Mouse (Mus musculus) embryonic facial prominence, embryonic 10.5 days (tissue): ENCODE measurements around the gene Ntn5. TPM values are rescaled to one million over a fixed set of nuclear protein-coding genes. Genes with fewer than 3 reads are reported as not detected.

Experiments
- DNase-seq: peaks from one replicate; pipeline ENCODE4 v3.0.0-alpha.2; 2017; ENCODE audit warnings: low spot score
- H3K27ac ChIP-seq: fragments of 300-500 bp; sonication (generic); replicated peaks from 2 replicates; pipeline ENCODE4 v1.5.1; 2016; ENCODE audit warnings: mild to moderate bottlenecking
- H3K27me3 ChIP-seq: fragments of 300-500 bp; sonication (generic); replicated peaks from 2 replicates; pipeline ENCODE4 v1.6.1; 2016; ENCODE audit warnings: low read depth, mild to moderate bottlenecking; ENCODE audit not compliant: poor library complexity, severe bottlenecking
- H3K36me3 ChIP-seq: fragments of 300-500 bp; sonication (generic); replicated peaks from 2 replicates; pipeline ENCODE4 v1.6.1; 2016; ENCODE audit warnings: mild to moderate bottlenecking, moderate library complexity
- H3K4me1 ChIP-seq: fragments of 300-500 bp; sonication (generic); 2 replicates; pipeline ENCODE4 v1.6.1; 2016
- H3K4me3 ChIP-seq: fragments of 300-500 bp; sonication (generic); 2 replicates; pipeline ENCODE4 v1.5.1; 2016; ENCODE audit warnings: mild to moderate bottlenecking, moderate library complexity
- H3K9me3 ChIP-seq: fragments of 300-500 bp; sonication (generic); 2 replicates; pipeline ENCODE4 v1.6.1; 2016; ENCODE audit warnings: mild to moderate bottlenecking
- WGBS: fragments of 180-500 bp; shearing (Covaris S2); methylation state at CpG from one replicate; pipeline ENCODE4 v1.1.7; 2016; 5-methylcytosine and 5-hydroxymethylcytosine counted together
- polyA plus RNA-seq: library from polyadenylated mRNA; unstranded; fragments of >200 nt; fragmentation: Nextera tagmentation; extraction: Ambion mirVana; gene quantifications from 2 replicates; pipeline ENCODE4 v1.2.1, GENCODE M21; 2016

The Ntn5 gene
- polyA plus RNA-seq, 1 experiment from 2014 or later = 0.42 TPM

- Histone ChIP-seq H3K27me3 (peaks cover 14% of the 10 kb centered on the region; the same call in 1 of the 2 replicates), H3K4me1 (peaks cover 64% of the 10 kb centered on the region), H3K4me3 (no peak overlapping the region), H3K9me3 (no peaks in the 10 kb centered on the region), H3K27ac (0 out of 2 replicates have a peak overlapping the region, but pooled peaks have one; percentile 26), H3K36me3 (no peaks in the 10 kb centered on the region)
- 75% methylated on average over 11 of the region's 11 CpGs for WGBS
- DNase-seq = no peak
Observed at GRCm38 (mm10) chr7:45689800-45690199, 6.0 kb downstream of the Ntn5 start.

GRCm38 (mm10) chr7:45692364-45692763 lies 8.5 kb downstream of the Ntn5 start:
- H3K4me1 ChIP-seq = peaks cover 49% of the 10 kb centered on the region
- 87% methylated on average over 2 of the region's 2 CpGs for WGBS
- 0 out of 2 replicates have a peak overlapping the region, but pooled peaks have one; percentile 44 for H3K27ac ChIP-seq
- H3K27me3 ChIP-seq = 0 out of 2 replicates have a peak, but pooled peaks cover 6% of the 10 kb centered on the region
- no peaks in the 10 kb centered on the region for H3K36me3 ChIP-seq
- no peak overlapping the region for H3K4me3 ChIP-seq
- no peak for DNase-seq
- H3K9me3 ChIP-seq = no peaks in the 10 kb centered on the region

DNA sequence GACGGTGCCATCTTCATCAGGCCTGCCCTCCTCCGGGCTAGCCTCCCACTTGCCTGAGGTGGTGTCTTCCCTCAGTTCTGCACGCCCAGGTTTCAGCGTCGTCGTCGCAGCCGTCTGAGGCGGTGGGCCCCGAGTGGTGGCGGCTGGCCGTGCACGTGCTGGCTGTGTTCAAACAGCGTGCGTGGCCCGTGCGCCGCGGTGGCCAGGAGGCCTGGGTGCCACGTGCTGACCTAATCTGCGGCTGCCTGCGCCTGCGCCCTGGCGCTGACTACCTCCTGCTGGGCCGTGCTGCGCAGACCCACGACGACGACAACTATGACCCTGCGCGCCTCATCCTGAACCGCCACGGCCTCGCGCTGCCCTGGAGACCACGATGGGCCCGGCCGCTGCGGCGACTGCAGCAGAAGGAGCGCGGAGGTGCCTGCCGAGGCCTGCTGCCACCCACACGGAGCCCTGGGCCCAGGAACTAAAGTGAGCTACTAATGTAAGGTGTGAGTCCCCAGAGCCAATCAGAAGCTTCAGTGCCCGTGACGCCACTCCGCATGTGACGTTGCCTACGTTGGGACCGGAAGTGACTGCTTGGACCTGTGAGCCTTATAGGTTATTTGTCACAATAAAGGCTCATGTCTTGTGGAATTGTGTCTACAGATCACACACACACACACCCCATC lies 10.2 kb downstream of the Ntn5 start, which contains the start of gene Sec1:
Gene Sec1 (minus strand): TSS at position 482 of the 671 bp plus-strand sequence.
- H3K27ac ChIP-seq = peak within 1 kb of the TSS; percentile 54
- H3K9me3 ChIP-seq = no peaks in the 10 kb centered on the region
- H3K27me3 ChIP-seq = peaks cover 19% of the 10 kb centered on the region
- WGBS = 88% methylated on average over 50 of the region's 50 CpGs
- DNase-seq = no peak
- H3K36me3 ChIP-seq = no peaks in the 10 kb centered on the region
- H3K4me1 ChIP-seq = peaks cover 45% of the 10 kb centered on the region
- H3K4me3 ChIP-seq = no peak within 1 kb of the TSS

DNA sequence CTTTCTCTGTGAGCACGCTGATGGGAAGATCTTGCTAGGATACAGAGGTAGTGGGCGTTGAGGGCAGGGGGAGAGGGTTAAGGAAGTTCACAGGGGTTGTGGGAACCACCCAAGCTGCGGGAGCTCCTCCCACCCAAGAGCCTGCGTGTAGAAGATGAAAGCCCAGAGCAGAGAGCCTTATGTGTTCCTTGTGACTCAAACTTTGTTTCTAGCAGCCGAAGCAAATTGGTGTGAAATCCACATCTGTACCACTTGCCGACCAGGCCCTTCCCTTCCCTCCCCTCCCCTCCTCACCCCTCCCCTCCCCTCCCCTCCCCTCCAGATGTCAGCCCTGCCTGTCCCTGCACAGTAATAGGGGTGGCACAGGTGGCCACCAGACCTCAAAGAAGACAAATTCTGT lies 11.3 kb downstream of the Ntn5 start:
- peak overlapping the region; percentile 54; the same call in 1 of the 2 replicates for H3K27ac ChIP-seq
- peak; percentile 68 for DNase-seq
- no peaks in the 10 kb centered on the region for H3K36me3 ChIP-seq

DNA sequence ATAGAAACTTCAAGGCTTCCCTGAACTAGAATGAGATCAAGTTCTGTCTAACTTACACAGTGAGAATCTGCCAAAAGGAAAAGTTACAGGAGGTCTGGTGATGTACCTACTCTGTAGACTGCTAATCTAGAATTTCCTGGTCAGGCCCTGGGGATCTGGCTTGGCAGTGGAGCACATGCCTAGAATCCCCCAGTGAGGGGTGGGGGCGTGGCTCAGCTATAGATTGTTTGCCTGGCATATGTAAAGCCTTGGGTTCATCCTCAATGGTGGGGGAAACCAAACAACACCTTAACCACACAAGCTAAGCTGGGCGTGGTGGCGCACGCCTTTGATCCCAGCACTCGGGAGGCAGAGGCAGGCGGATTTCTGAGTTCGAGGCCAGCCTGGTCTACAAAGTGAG lies 14.1 kb downstream of the Ntn5 start:
- no peak for DNase-seq
- no peaks in the 10 kb centered on the region for H3K36me3 ChIP-seq
- no peaks in the 10 kb centered on the region for H3K9me3 ChIP-seq
- no peak overlapping the region for H3K4me3 ChIP-seq
- WGBS = 80% methylated on average over 7 of the region's 7 CpGs
- H3K4me1 ChIP-seq = peaks cover 52% of the 10 kb centered on the region
- no peak overlapping the region for H3K27ac ChIP-seq
- peaks cover 46% of the 10 kb centered on the region for H3K27me3 ChIP-seq

More for the DNA sequence above, 11.3 kb downstream of the Ntn5 start:
- Histone ChIP-seq H3K4me3 (no peak overlapping the region), H3K27me3 (peaks cover 29% of the 10 kb centered on the region), H3K9me3 (no peaks in the 10 kb centered on the region), H3K4me1 (peaks cover 45% of the 10 kb centered on the region)
- WGBS = 18% methylated on average over 6 of the region's 6 CpGs

- Histone ChIP-seq H3K36me3 (no peaks in the 10 kb centered on the region), H3K4me1 (peaks cover 56% of the 10 kb centered on the region), H3K9me3 (no peaks in the 10 kb centered on the region), H3K27ac (peak within 1 kb of the TSS; percentile 48), H3K27me3 (peaks cover 46% of the 10 kb centered on the region), H3K4me3 (peak within 1 kb of the TSS; percentile 59)
- 2% methylated on average over 36 of the region's 36 CpGs for WGBS
- peak; percentile 45 for DNase-seq
Observed at GRCm38 (mm10) chr7:45699523-45700141, 15.8 kb downstream of the Ntn5 start, which contains the start of gene Car11. Car11 (plus strand) TSS chr7:45699843.

DNA sequence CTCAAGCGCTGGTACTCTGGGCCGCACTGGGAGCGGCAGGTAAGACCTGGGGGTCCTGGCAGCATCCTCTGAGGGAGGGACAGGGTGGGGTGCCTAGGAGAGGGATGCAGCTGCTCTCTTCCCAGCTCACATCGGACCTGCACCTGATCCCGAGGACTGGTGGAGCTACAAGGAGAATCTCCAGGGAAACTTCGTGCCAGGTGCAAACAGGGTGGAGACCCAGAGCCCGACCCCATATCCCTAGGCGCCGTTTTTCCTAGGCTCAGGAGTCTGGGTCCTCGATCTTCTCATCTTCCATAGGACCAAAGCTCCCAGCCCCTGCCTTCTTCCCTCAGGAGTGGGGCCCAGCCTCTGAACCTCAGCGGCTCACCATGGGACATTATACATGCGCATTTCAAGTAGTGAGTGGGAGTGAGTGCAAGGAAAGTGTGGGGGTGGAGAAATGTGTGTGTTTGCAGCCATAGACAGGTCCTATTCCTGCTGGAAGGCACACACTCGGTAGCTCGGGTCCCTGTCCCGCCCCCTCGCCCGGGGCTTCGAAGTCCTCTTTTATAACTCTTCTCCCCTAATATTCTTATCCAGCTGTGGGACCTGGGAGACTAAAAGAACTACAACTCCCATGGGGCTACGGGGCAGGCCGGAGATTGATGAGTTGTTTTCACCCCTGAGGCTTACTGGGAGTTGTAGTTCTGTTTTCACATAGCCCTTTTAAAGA lies 16.6 kb downstream of the Ntn5 start:
- H3K36me3 ChIP-seq = no peaks in the 10 kb centered on the region
- H3K4me3 ChIP-seq = peak overlapping the region; percentile 59
- no peaks in the 10 kb centered on the region for H3K9me3 ChIP-seq
- 1% methylated on average over 20 of the region's 20 CpGs for WGBS
- peak overlapping the region; percentile 48 for H3K27ac ChIP-seq
- DNase-seq = peak; percentile 76
- peaks cover 46% of the 10 kb centered on the region for H3K27me3 ChIP-seq
- H3K4me1 ChIP-seq = peaks cover 52% of the 10 kb centered on the region

- peaks cover 55% of the 10 kb centered on the region for H3K4me1 ChIP-seq
- H3K36me3 ChIP-seq = no peaks in the 10 kb centered on the region
- no peak for DNase-seq
- 32% methylated on average over 11 of the region's 11 CpGs for WGBS
- no peaks in the 10 kb centered on the region for H3K9me3 ChIP-seq
- H3K27me3 ChIP-seq = peaks cover 46% of the 10 kb centered on the region
- H3K27ac ChIP-seq = peak overlapping the region; percentile 32; the same call in 1 of the 2 replicates
- peak overlapping the region; percentile 59 for H3K4me3 ChIP-seq
Observed at GRCm38 (mm10) chr7:45701072-45701471, 17.2 kb downstream of the Ntn5 start.

DNA sequence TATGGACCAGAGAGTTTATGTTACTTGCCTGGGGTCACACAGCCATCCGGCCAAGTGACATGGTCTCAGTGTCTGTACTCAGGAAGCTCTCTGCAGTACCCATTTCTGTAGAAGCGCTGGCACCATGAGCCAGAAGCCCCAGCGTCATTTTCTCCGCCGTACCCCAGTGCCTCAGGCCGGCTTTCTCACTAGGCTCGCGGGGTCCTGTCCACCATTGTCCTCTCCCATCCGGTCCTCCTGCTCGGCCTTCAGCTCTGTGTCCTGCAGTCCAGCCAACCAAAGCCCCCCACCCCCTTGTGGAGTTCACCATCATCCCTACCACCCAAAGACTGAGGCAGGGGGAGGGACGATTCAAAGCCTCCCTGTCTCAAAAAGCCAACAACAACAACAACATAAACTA lies 17.8 kb downstream of the Ntn5 start:
- H3K27ac ChIP-seq = no peak overlapping the region
- no peak for DNase-seq
- peaks cover 60% of the 10 kb centered on the region for H3K4me1 ChIP-seq
- peaks cover 46% of the 10 kb centered on the region for H3K27me3 ChIP-seq
- 86% methylated on average over 11 of the region's 11 CpGs for WGBS
- peak overlapping the region; percentile 59; the same call in 1 of the 2 replicates for H3K4me3 ChIP-seq
- H3K9me3 ChIP-seq = no peaks in the 10 kb centered on the region
- no peaks in the 10 kb centered on the region for H3K36me3 ChIP-seq

DNA sequence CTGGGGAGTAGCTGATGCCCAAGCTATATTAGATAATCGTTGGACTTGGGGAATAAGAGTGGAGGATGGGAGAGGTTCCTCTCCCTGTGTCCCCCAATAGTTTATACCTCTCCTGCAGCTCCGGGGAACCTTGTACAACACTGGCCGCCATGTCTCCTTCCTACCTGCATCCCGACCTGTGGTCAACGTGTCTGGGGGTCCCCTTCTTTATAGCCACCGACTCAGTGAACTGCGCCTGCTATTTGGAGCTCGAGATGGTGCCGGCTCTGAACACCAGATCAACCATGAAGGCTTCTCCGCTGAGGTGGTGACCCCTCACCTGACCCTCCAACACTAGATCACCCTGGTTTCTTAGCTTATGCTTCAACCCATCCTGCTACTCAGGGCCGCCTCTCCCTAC lies 18.5 kb downstream of the Ntn5 start:
- peaks cover 46% of the 10 kb centered on the region for H3K27me3 ChIP-seq
- H3K27ac ChIP-seq = no peak overlapping the region
- 94% methylated on average over 11 of the region's 11 CpGs for WGBS
- no peaks in the 10 kb centered on the region for H3K36me3 ChIP-seq
- H3K4me1 ChIP-seq = peaks cover 67% of the 10 kb centered on the region
- H3K9me3 ChIP-seq = no peaks in the 10 kb centered on the region
- no peak for DNase-seq
- peak overlapping the region; percentile 76; the same call in 1 of the 2 replicates for H3K4me3 ChIP-seq

DNA sequence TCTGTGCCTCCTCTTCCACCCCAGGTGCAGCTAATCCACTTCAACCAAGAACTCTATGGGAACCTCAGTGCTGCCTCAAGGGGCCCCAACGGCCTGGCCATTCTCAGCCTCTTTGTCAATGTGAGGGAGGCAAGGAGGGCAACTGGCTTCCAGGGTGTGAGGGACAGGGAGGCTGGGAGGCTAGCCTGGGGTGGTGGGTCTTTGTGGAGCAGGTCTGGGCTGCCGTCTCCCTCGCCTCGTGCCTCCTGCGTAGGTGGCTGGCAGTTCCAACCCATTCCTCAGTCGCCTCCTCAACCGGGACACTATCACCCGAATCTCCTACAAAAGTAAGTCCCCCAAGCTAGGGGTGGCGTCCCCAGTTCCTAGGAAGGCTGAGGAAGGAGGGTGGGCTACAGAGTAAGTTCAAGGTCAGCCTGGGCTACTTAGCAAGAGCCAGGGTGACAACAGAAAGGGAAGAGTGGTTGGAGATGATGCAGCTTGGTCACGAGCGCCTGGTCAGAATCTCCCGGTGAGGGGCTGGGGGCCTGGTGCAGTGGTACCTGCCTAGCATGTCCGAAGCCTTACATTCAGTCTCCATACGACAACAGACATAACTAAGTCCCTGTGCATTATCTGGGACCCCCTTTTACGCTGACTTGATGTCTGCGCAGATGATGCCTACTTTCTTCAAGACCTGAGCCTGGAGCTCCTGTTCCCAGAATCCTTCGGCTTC lies 19.1 kb downstream of the Ntn5 start:
- H3K9me3 ChIP-seq = no peaks in the 10 kb centered on the region
- H3K27ac ChIP-seq = peak overlapping the region; percentile 88
- peaks cover 74% of the 10 kb centered on the region for H3K4me1 ChIP-seq
- peaks cover 44% of the 10 kb centered on the region for H3K27me3 ChIP-seq
- 90% methylated on average over 17 of the region's 17 CpGs for WGBS
- DNase-seq = no peak
- H3K36me3 ChIP-seq = no peaks in the 10 kb centered on the region
- H3K4me3 ChIP-seq = peak overlapping the region; percentile 76

DNA sequence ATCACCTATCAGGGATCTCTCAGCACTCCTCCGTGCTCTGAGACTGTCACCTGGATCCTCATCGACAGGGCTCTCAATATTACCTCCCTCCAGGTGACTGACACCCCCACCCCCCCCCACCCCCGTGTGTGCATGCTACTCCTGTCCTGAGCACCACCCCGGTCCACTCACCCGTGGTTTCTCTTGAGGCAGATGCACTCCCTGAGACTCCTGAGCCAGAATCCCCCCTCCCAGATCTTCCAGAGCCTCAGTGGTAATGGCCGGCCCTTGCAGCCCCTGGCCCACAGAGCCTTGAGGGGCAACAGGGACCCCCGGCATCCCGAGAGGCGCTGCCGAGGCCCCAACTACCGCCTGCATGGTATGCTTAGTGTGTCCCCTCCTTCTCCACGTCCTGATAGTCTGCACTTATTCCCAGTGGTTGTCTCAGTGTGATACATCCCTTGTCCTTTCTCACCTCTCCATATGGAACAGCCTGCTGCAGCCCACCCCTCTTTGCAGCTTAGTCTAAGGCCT lies 19.8 kb downstream of the Ntn5 start:
- Histone ChIP-seq H3K9me3 (no peaks in the 10 kb centered on the region), H3K27me3 (peaks cover 38% of the 10 kb centered on the region), H3K27ac (peak overlapping the region; percentile 88), H3K36me3 (no peaks in the 10 kb centered on the region), H3K4me1 (peaks cover 80% of the 10 kb centered on the region), H3K4me3 (peak overlapping the region; percentile 76)
- no peak for DNase-seq
- WGBS = 46% methylated on average over 12 of the region's 12 CpGs
